Mouse (Mus musculus): ENCODE measurements at regions not wholly inside any gene's neighbourhood (a gene's known extent, or its start where the extent isn't known, plus 50 kb on each side); places are given as distances from the start of the nearest gene placed in this dataset.
"Not testable (repeated sequence)": the region's sequence is repeated elsewhere in the genome, so short reads cannot be mapped to it uniquely, and the experiment has no call there.

DNA sequence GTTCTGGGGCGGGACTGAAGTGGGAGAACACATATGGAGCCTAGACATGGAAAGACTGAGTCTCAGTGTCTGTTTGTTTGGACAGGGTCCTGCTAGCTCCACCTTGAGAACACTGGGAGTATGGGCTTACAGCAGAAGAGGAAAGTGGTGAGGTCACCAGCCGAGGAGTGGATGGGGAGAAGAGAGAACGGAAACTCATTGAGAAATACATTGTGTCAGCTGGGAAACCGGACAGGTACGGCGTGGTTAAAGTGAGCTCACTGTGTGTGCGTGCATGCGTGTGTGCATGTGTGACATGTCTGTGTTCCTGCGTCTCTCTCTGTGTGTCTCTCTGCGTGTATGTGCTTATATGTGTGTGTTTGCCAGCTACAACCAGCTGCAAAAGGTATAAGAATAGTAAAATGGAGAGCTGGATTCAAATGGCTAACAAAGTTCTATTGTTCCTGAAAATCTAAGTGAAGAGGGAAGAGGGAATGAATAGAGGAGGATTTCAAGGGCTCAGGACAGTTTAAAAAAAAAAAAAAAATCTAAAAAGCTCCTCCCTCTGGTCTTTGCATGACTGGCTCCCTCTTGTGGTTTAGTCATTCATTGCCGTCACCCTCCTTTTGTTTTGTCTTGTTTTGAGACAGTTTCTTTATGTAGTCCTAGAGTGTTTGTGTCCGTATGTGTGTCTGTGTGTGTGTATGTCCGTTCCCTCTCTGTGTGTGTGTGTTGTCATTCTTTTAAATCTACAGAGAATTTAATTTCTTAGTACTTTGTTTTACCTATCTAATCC is 52.0 kb upstream of the Ak4 start:
- Histone ChIP-seq H3K27me3 (ENCODE audit: low read depth, poor library complexity, severe bottlenecking) (no peaks in the 10 kb centered on the region), H3K27ac (replicated peaks) (no peak overlapping the region), H3K36me3 (no peaks in the 10 kb centered on the region), H3K9me3 (replicated peaks) (no peaks in the 10 kb centered on the region), H3K4me3 (no peak overlapping the region), H3K4me1 (0 out of 2 replicates have a peak, but pooled peaks cover 3% of the 10 kb centered on the region)
- WGBS: 66% methylated on average over 13 of the region's 13 CpGs
- DNase-seq (ENCODE audit: low spot score): peak; percentile 45

- no peaks in the 10 kb centered on the region for H3K36me3 ChIP-seq
- H3K9me3 ChIP-seq (replicated peaks): no peaks in the 10 kb centered on the region
- H3K4me1 ChIP-seq: 0 out of 2 replicates have a peak, but pooled peaks cover 3% of the 10 kb centered on the region
- no peak for DNase-seq (ENCODE audit: low spot score)
- H3K27me3 ChIP-seq (ENCODE audit: low read depth, poor library complexity, severe bottlenecking): no peaks in the 10 kb centered on the region
- H3K4me3 ChIP-seq: no peak overlapping the region
- 85% methylated on average over 3 of the region's 3 CpGs for WGBS
- no peak overlapping the region for H3K27ac ChIP-seq (replicated peaks)
Measured at GRCm38 (mm10) chr4:101365299-101365698, 53.8 kb upstream of the Ak4 start.

- Histone ChIP-seq H3K9me3 (replicated peaks) (no peaks in the 10 kb centered on the region), H3K4me1 (0 out of 2 replicates have a peak, but pooled peaks cover 3% of the 10 kb centered on the region), H3K4me3 (no peak overlapping the region), H3K27ac (replicated peaks) (no peak overlapping the region), H3K36me3 (no peaks in the 10 kb centered on the region), H3K27me3 (ENCODE audit: low read depth, poor library complexity, severe bottlenecking) (no peaks in the 10 kb centered on the region)
- WGBS: 91% methylated on average over 2 of the region's 2 CpGs
- DNase-seq (ENCODE audit: low spot score): no peak
Measured at GRCm38 (mm10) chr4:101364716-101365115, 54.4 kb upstream of the Ak4 start.

DNA sequence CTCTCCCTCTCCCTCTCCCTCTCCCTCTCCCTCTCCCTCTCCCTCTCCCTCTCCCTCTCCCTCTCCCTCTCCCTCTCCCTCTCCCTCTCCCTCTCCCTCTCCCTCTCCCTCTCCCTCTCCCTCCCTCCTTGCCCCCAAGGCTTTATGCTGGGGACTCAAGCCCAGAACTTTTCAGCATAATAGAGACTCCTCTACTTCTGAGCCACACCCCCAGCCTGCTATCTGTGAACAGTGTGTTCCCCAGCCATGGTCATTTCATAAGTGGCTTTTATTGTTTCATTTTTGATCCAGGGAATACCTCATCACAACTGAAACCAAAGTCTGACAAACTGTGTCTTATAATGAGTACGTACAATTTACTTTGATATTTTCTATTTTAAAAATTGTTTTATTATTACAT is 55.8 kb upstream of the Ak4 start:
- WGBS: 89% methylated on average over 1 of the region's 1 CpGs
- H3K4me3 ChIP-seq; DNase-seq (ENCODE audit: low spot score); H3K4me1 ChIP-seq; H3K9me3 ChIP-seq (replicated peaks); H3K27me3 ChIP-seq (ENCODE audit: low read depth, poor library complexity, severe bottlenecking); H3K36me3 ChIP-seq; H3K27ac ChIP-seq (replicated peaks): not testable (repeated sequence)

DNA sequence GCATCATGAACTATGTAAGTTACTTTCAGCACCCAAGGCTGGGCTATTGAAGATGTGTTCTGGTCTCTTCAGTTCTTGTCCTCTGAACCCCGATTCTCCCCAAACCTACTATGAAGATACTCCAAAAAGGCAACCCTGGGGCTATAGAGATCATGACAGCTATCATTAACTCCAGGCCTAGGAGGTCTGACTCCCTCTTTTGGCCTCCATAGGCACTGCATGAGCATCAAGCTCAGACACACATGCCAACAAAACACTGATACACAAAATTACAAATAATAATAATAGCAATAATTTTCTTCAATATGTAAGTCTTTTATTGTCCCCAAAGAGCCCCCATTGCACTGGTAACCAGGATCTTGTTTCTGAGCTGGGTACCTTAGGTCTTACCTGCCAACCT is 57.3 kb upstream of the Ak4 start:
- no peak overlapping the region for H3K4me3 ChIP-seq
- 94% methylated on average over 1 of the region's 1 CpGs for WGBS
- H3K36me3 ChIP-seq: no peaks in the 10 kb centered on the region
- DNase-seq (ENCODE audit: low spot score): no peak
- peaks cover 12% of the 10 kb centered on the region for H3K4me1 ChIP-seq
- no peaks in the 10 kb centered on the region for H3K27me3 ChIP-seq (ENCODE audit: low read depth, poor library complexity, severe bottlenecking)
- H3K27ac ChIP-seq (replicated peaks): no peak overlapping the region
- no peaks in the 10 kb centered on the region for H3K9me3 ChIP-seq (replicated peaks)

- Histone ChIP-seq H3K27ac (replicated peaks) (no peak overlapping the region), H3K4me1 (peaks cover 16% of the 10 kb centered on the region), H3K9me3 (replicated peaks) (no peaks in the 10 kb centered on the region), H3K27me3 (ENCODE audit: low read depth, poor library complexity, severe bottlenecking) (no peaks in the 10 kb centered on the region), H3K36me3 (no peaks in the 10 kb centered on the region), H3K4me3 (no peak overlapping the region)
- WGBS: 83% methylated on average over 7 of the region's 7 CpGs
- DNase-seq (ENCODE audit: low spot score): no peak
Measured at GRCm38 (mm10) chr4:101360296-101360695, 58.8 kb upstream of the Ak4 start.

GRCm38 (mm10) chr4:101359119-101359518 is 60.0 kb upstream of the Ak4 start:
- Histone ChIP-seq H3K9me3 (replicated peaks) (no peaks in the 10 kb centered on the region), H3K36me3 (no peaks in the 10 kb centered on the region), H3K27me3 (ENCODE audit: low read depth, poor library complexity, severe bottlenecking) (no peaks in the 10 kb centered on the region; the same call in 1 of the 2 replicates), H3K27ac (replicated peaks) (no peak overlapping the region), H3K4me3 (no peak overlapping the region), H3K4me1 (peaks cover 28% of the 10 kb centered on the region)
- WGBS: 92% methylated on average over 5 of the region's 5 CpGs
- DNase-seq (ENCODE audit: low spot score): no peak

DNA sequence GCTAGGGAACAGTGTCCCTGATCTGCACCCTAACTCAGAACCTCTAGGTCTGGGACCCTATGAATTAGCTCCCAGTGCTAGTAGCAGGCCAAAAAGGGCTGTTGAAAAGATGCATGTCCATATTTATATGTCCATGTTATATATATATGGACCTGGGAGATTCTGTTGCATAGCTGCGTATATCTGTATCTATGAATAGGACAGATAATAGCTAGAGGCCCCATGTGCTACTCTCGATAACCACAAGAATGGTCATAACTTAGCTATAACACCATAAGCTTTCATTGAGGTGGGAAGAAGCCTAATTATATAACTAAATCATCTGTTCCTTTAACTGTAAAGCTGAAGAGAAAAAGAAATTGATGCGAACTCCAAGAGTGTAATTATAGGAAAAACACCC is 60.6 kb upstream of the Ak4 start:
- WGBS: 92% methylated on average over 3 of the region's 3 CpGs

DNA sequence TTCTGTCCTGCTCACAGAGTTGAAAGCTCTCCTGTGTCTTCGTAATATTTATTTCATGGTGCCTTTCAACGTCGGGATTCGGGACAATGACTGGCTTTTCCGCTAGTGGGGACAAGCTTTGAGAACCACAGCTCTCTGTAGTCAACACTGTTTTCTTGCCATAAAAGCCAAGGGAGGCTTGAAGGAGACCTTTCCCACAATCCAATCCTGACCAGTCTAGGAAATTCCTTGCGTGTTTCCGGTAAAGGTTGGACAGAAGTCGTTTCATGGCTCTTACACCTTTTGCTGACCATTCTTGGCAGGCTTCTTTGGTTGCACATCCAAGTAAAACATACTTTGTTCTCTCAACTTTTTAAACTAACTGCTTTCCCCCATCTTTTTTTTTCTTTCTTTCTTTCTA is 61.2 kb upstream of the Ak4 start:
- DNase-seq (ENCODE audit: low spot score): no peak
- Histone ChIP-seq H3K27me3 (ENCODE audit: low read depth, poor library complexity, severe bottlenecking) (no peaks in the 10 kb centered on the region; the same call in 1 of the 2 replicates), H3K36me3 (no peaks in the 10 kb centered on the region), H3K27ac (replicated peaks) (no peak overlapping the region), H3K4me1 (peaks cover 34% of the 10 kb centered on the region), H3K4me3 (0 out of 2 replicates have a peak overlapping the region, but pooled peaks have one; percentile 78), H3K9me3 (replicated peaks) (no peaks in the 10 kb centered on the region)
- 93% methylated on average over 8 of the region's 8 CpGs for WGBS

More for the DNA sequence above, 60.6 kb upstream of the Ak4 start:
- H3K4me3 ChIP-seq: no peak overlapping the region
- H3K36me3 ChIP-seq: no peaks in the 10 kb centered on the region
- peaks cover 34% of the 10 kb centered on the region for H3K4me1 ChIP-seq
- no peaks in the 10 kb centered on the region; the same call in 1 of the 2 replicates for H3K27me3 ChIP-seq (ENCODE audit: low read depth, poor library complexity, severe bottlenecking)
- no peaks in the 10 kb centered on the region for H3K9me3 ChIP-seq (replicated peaks)
- DNase-seq (ENCODE audit: low spot score): no peak
- no peak overlapping the region for H3K27ac ChIP-seq (replicated peaks)

DNA sequence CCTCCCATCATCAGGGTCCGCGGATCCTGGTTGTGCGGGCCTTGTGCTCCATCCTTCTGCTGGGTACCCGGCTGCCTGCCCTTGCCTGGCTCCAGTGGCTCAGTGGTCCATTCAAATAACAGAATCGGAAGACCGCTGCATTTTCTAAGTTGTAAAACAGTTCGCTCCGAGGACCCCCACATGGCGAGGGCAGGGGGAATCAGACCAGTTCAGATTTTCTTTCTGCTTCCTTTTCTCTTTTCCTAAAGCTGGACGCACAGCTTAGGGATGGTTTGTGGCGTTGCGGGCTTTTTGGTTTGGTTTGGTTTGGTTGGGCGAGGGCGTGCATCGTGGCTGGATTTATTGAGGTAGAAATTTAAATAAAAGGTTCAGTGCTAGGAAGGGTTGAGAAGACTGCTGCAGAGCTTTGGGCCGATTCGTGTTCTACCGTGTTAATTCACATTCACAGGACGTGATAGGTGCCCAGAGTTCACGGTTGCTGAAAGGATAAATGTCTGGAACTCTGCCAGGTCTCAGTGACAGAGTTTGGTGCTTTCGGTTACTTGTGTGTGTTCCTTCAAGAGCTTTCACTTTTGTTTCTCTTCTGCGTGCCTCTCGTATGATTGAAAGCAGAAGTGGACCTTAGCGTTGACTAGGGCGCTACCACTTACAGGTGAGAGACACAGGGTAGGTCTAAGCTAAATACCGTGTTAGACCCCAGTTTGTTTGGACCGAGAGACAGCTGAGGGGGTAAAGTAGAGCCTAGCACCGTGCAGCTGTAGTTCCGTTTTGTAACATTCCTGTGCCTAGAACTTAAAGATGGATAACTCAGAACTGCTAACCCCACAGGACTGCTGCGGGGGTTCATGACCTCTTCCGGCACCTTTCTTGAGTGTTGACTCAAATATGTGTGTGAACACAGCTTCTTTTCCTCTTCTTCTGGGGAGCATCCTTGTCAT is 61.9 kb upstream of the Ak4 start:
- H3K27ac ChIP-seq (replicated peaks): peak overlapping the region; percentile 96
- WGBS: 25% methylated on average over 31 of the region's 31 CpGs
- DNase-seq (ENCODE audit: low spot score): no peak
- no peaks in the 10 kb centered on the region for H3K36me3 ChIP-seq
- peak overlapping the region; percentile 78 for H3K4me3 ChIP-seq
- H3K27me3 ChIP-seq (ENCODE audit: low read depth, poor library complexity, severe bottlenecking): no peaks in the 10 kb centered on the region; the same call in 1 of the 2 replicates
- H3K9me3 ChIP-seq (replicated peaks): no peaks in the 10 kb centered on the region
- H3K4me1 ChIP-seq: peaks cover 34% of the 10 kb centered on the region

DNA sequence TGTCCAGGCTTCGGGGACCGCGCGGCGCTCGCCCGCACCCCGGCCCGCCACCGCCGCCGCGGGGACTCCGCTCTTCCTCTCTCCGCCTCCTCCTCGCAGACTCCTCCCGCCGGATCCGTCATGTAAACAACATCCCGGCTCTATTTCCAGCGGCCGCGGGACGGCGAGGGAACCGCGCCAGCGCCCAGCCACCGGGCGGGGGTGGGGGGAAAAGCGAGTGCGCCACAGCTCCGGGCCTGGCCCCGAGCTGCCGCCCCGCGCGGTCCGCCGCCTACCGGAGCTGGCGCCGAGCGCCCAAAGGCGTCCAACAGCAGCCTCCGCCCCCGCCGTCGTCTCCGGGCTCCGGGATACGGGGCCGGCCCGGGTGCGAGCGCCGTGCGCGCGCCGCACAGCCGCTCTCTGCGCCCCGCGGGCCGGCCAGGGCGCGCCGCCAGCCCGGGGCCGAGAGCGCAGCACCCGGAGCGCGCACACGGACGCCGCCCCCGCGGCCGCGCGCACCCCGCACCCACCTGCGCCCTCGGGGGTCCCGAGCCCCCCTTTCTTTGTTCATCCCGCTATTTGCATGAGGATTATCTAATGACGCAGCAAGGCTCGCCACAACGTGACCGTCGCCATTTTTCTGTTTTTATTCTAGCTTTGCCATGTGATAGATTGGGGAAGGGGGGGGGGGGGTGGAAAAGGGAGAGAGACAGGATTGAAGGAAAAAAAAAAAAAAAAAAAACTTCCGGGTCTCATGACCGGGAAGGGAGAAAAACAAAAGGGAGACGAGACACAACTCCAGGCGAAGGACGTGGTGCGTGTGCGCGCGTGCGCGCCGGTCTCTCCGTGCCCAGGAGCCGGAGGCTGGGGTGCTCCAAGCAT is 62.8 kb upstream of the Ak4 start:
- no peaks in the 10 kb centered on the region; the same call in 1 of the 2 replicates for H3K27me3 ChIP-seq (ENCODE audit: low read depth, poor library complexity, severe bottlenecking)
- H3K9me3 ChIP-seq (replicated peaks): no peaks in the 10 kb centered on the region
- WGBS: 2% methylated on average over 107 of the region's 107 CpGs
- H3K4me1 ChIP-seq: peaks cover 34% of the 10 kb centered on the region
- peak overlapping the region; percentile 96 for H3K27ac ChIP-seq (replicated peaks)
- DNase-seq (ENCODE audit: low spot score): peak; percentile 82
- peak overlapping the region; percentile 78 for H3K4me3 ChIP-seq
- no peaks in the 10 kb centered on the region for H3K36me3 ChIP-seq
